Mouse (Mus musculus) urinary bladder, postnatal 14 days (tissue): ENCODE results near the gene Dach1.

Source experiments
- DNase-seq: peaks from one replicate; pipeline ENCODE4 v3.0.0; 2021; ENCODE audit warnings: low spot score

The Dach1 gene

DNA sequence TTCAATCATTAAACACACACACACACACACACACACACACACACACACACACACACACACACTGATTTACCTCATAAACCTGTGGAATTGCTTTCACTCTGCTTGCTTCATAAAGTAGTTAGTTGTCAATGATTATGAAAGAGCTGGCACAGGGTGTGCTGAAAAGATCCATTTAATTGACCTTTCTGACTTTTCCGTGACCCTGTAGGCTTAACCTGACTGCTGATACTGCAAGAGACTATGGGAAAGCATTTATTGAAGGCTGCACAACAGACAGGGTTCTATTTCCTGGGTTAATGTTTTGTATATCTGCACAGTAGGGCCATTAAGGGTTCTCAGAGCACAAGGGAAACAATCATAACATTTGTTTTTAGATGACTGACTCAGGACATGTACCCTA lies 321.9 kb downstream of the Dach1 start:
- DNase-seq = no peak

DNA sequence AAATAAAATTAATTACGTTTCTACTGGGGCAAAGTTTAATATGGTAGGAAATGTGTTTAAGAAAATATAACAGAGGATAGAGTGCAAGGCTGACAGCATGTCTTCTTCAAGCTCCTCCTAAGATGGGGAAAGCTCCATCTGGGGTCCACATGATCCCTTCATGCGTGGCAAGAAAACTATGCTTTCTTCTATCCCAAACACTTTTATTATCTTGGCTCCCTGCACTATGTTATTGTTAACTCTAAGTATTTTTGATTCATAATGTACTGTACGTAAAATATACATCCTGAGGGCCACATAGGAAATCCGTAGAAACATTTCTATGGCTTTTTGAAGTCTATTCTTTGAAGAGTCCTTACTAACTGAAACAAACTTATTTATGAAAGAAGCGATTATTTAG lies 330.3 kb downstream of the Dach1 start:
- no peak for DNase-seq

DNA sequence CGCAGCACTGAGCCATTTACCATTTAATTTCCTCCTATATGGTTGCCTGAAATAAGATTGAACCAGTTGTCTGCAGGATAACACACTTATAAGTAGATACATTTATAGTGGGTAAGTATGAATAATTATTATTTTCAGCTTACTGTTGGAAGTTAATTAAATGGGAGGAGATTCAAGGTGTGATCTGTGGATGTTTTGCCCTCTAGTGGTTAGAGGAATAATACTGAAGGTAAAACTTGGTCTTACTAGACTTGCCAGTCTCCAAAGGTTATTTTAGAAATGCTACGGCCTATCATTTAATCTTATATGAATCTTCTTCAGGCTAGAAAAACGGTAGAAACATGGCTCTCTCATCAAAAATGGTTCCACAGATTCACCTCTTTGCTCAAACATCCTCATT lies 339.7 kb downstream of the Dach1 start:
- no peak for DNase-seq

DNA sequence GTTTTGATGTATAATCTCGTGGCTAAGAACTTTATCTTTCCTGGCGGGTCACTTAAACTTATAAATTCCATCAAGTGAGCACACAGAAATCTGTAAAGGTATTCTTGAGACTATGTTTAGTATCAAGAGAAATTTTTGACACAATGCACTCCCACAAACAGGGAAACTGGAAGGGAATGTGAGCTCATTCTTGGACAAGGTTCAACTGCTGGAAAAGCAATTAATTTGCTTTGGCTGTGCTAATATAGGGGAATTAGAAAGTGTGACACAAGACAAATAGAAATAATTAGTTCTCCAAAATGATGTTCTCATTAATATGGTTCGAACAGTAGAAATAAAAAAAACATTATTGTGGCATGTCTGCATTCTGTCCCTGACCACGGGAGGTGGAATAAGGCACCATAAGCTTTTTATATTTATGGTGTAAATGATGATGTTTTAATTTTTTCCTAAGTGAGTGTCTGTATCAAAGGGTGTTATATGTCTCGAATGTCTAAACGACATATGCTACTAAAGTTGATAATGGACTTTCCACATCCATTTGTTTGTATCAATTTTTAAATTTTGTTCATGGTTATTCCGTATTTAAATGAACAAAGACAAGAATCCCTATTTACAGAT lies 354.9 kb downstream of the Dach1 start:
- no peak for DNase-seq

DNA sequence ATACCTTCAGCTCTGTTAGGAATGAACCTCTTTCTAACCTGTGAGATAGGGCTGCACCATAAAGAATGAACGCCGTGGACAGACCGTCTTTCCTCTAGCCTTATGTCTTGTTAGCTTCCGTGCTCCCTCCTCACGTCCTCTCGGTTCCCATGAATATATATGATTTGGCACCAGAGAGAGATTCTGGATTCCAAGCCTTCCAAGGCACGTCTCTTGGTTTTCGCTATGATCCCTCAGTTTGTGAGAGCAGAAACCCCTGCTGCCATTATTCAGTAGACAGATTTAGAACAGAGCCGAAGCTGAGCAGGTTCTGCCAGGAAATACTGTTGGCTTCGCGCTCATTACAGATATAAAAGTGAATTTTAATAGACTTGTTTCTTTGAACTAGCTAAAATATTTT lies 356.0 kb downstream of the Dach1 start:
- DNase-seq = no peak

DNA sequence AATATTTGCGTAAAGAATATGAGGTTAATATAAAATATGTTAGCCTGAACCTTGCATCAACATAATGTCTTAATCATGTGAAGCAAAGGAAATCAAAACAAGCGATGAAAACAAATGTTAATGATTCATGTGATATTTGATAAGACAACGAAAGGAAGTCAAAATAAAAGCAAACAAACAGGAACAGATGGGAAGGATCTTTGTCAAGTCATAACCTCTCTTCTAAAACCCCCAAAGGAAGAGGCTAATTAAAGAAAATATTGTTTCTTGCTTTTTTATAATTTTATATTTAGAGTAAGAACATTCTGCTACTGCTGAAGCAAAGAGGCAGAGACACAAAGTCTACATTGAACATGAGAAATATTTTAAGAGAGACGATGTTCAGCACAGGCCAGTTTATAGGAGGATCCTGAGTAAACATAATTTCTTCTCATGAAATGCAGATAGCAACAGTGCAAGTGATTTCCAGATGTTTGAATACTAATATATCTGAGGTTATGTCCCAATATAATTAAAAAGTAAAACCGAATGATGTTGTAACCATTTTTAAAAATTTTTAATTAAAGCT lies 374.1 kb downstream of the Dach1 start:
- no peak for DNase-seq

DNA sequence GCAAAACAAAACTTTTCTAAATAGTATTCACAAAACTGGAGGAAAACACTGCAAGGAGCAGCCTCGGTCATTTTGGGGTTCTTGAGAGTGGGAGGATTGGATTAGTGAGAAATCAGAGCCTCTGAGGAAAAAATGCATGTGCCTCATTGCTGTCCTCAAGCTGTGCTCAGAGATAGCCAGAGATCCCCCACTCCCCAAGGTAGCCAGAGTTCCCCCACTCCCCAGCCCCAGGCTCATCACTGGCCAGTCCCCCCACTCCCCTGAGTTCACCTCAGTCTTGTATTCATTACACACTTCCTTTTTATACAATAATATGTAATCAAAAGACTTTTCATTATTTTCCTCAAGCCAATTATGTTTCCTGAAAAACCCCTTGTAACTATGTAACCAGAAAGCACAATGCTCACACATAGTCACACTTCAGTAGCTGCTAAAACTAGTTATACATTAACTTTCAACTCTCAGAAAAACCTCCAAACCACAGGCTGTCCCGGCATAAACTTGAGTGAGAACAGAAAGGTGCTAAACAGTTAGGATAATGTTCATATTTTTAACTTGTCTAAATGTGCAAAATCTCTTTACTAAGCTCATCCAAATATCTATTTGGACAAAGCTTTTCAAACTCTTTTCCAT lies 395.3 kb downstream of the Dach1 start:
- no peak for DNase-seq

DNA sequence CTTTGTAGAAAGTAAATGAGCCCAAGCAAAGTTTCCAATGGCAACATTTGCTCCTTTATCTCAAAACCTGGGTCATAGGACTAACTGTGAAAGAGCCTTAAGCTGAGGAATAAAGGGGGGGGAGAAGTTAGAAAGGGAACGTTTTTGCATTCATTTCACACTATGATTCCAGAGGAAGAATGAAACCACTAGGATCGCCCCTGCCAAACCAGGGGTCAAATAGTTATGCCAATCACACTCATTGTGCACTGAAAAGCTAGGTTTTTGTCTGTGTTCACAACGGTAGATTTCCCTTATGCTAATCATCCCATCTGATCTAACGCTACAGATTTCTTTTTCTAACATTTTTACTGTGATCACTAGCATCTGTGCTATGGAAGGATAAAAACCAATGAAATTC lies 415.2 kb downstream of the Dach1 start:
- no peak for DNase-seq

DNA sequence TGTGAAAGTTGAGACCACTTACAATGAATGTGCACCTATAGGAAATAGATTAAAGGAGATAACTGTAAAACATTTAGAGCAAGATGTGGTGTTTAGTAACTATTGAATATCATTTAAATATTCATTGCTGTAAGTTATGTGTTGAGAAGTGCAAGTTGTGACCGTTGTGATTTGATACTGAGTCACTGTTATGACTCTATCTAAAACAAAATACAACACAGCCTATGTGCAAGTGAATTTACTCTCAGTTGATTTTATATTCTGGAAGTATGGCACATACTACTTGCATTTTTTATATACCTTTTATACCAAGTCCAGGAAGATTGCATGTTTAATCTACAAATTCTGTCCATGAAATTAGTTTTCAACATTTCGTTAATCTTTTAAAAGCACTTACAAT lies 415.6 kb downstream of the Dach1 start:
- no peak for DNase-seq

DNA sequence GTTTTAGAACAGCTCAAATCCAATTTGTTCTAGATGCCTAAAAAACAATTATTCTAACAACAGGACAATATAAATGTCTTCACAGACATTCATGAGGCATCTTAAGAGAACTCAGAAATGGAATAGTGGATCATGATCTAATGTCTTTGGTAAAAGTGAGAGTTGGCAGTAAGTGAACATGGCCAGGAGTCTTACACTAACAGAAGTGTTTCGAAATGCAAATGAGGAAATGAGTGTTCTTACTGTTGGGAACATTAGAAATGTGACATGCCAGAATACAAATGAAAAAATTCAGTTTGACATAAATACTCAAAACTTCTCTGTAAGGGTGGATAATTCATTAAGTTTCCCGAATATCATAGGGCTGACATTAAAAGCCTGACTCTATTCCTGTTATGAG lies 426.3 kb downstream of the Dach1 start:
- DNase-seq = no peak

DNA sequence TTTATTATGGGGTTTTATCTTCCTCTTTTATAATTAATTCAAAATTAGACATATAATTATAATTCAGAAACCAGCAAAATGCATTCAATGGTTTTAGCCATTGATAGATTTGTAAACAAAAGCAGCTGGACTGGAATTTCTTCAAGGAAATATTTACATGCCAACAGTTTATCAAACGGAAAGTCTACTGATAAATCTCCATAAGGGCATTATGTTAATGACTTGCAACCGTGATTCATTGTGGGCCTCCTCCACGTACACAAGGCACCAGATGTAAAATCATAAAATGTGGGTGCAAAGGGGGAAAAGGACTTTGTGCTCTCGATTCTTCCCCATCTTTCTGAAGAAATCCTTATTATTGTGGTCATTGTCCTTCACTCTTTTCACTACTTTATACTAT lies 426.8 kb downstream of the Dach1 start:
- DNase-seq = no peak
